Mouse (Mus musculus): ENCODE measurements around the gene Prpf38b. TPM values are rescaled to one million over a fixed set of nuclear protein-coding genes. Genes with fewer than 3 reads are reported as not detected.
"Not testable (repeated sequence)": the region's sequence is repeated elsewhere in the genome, so short reads cannot be mapped to it uniquely, and the experiment has no call there.

Gene Prpf38b
- polyA plus RNA-seq, 1 experiment from 2014 or later, result 72.6 TPM

- Histone ChIP-seq H3K4me3 (no peak overlapping the region), H3K9me3 (replicated peaks) (no peaks in the 10 kb centered on the region), H3K4me1 (no peaks in the 10 kb centered on the region), H3K27me3 (ENCODE audit: low read depth, poor library complexity, severe bottlenecking) (no peaks in the 10 kb centered on the region), H3K36me3 (no peaks in the 10 kb centered on the region), H3K27ac (no peak overlapping the region)
- 90% methylated on average over 1 of the region's 1 CpGs for WGBS
- no peak for DNase-seq (ENCODE audit: low spot score)
Observed at GRCm38 (mm10) chr3:108892080-108892479, 19.4 kb downstream of the Prpf38b start.

GRCm38 (mm10) chr3:108889908-108890307 lies 21.6 kb downstream of the Prpf38b start, which contains the start of gene Fndc7:
Fndc7 (minus strand) TSS chr3:108890008.
- Histone ChIP-seq H3K4me3 (no peak within 1 kb of the TSS), H3K27ac (no peak within 1 kb of the TSS), H3K9me3 (replicated peaks) (no peaks in the 10 kb centered on the region), H3K27me3 (ENCODE audit: low read depth, poor library complexity, severe bottlenecking) (no peaks in the 10 kb centered on the region), H3K36me3 (no peaks in the 10 kb centered on the region), H3K4me1 (no peaks in the 10 kb centered on the region)
- WGBS, result 96% methylated on average over 1 of the region's 1 CpGs
- no peak for DNase-seq (ENCODE audit: low spot score)

GRCm38 (mm10) chr3:108887618-108887975 lies 23.9 kb downstream of the Prpf38b start:
- Histone ChIP-seq H3K36me3 (no peaks in the 10 kb centered on the region), H3K27me3 (ENCODE audit: low read depth, poor library complexity, severe bottlenecking) (no peaks in the 10 kb centered on the region), H3K4me1 (no peaks in the 10 kb centered on the region), H3K4me3 (no peak overlapping the region), H3K9me3 (replicated peaks) (no peaks in the 10 kb centered on the region), H3K27ac (no peak overlapping the region)
- DNase-seq (ENCODE audit: low spot score), result no peak
- 94% methylated on average over 3 of the region's 3 CpGs for WGBS

GRCm38 (mm10) chr3:108886934-108887617 lies 24.5 kb downstream of the Prpf38b start:
- WGBS, result 74% methylated on average over 12 of the region's 12 CpGs
- DNase-seq (ENCODE audit: low spot score), result no peak
- H3K27me3 ChIP-seq (ENCODE audit: low read depth, poor library complexity, severe bottlenecking), result no peaks in the 10 kb centered on the region
- H3K36me3 ChIP-seq, result no peaks in the 10 kb centered on the region
- H3K27ac ChIP-seq, result no peak overlapping the region
- no peak overlapping the region for H3K4me3 ChIP-seq
- no peaks in the 10 kb centered on the region for H3K9me3 ChIP-seq (replicated peaks)
- no peaks in the 10 kb centered on the region for H3K4me1 ChIP-seq

- no peak for DNase-seq (ENCODE audit: low spot score)
- H3K36me3 ChIP-seq, result no peaks in the 10 kb centered on the region
- 51% methylated on average over 9 of the region's 9 CpGs for WGBS
- H3K9me3 ChIP-seq (replicated peaks), result no peaks in the 10 kb centered on the region
- no peaks in the 10 kb centered on the region for H3K27me3 ChIP-seq (ENCODE audit: low read depth, poor library complexity, severe bottlenecking)
- peaks cover 11% of the 10 kb centered on the region for H3K4me1 ChIP-seq
- no peak overlapping the region for H3K27ac ChIP-seq
- no peak overlapping the region for H3K4me3 ChIP-seq
Observed at GRCm38 (mm10) chr3:108885686-108886530, 25.6 kb downstream of the Prpf38b start.

- DNase-seq (ENCODE audit: low spot score), result no peak
- Histone ChIP-seq H3K4me1 (peaks cover 18% of the 10 kb centered on the region), H3K27ac (no peak overlapping the region), H3K27me3 (ENCODE audit: low read depth, poor library complexity, severe bottlenecking) (no peaks in the 10 kb centered on the region), H3K36me3 (no peaks in the 10 kb centered on the region), H3K4me3 (no peak overlapping the region), H3K9me3 (replicated peaks) (no peaks in the 10 kb centered on the region)
- 80% methylated on average over 8 of the region's 8 CpGs for WGBS
Observed at GRCm38 (mm10) chr3:108884706-108885289, 26.7 kb downstream of the Prpf38b start.

- no peaks in the 10 kb centered on the region for H3K9me3 ChIP-seq (replicated peaks)
- H3K27ac ChIP-seq, result no peak overlapping the region
- DNase-seq (ENCODE audit: low spot score), result no peak
- no peaks in the 10 kb centered on the region for H3K36me3 ChIP-seq
- no peaks in the 10 kb centered on the region for H3K27me3 ChIP-seq (ENCODE audit: low read depth, poor library complexity, severe bottlenecking)
- 90% methylated on average over 2 of the region's 2 CpGs for WGBS
- H3K4me3 ChIP-seq, result no peak overlapping the region
- H3K4me1 ChIP-seq, result peaks cover 18% of the 10 kb centered on the region
Observed at GRCm38 (mm10) chr3:108883067-108883466, 28.5 kb downstream of the Prpf38b start.

- peaks cover 18% of the 10 kb centered on the region for H3K4me1 ChIP-seq
- H3K27ac ChIP-seq; H3K9me3 ChIP-seq (replicated peaks); H3K4me3 ChIP-seq; DNase-seq (ENCODE audit: low spot score); H3K36me3 ChIP-seq; H3K27me3 ChIP-seq (ENCODE audit: low read depth, poor library complexity, severe bottlenecking): not testable (repeated sequence)
- 7% methylated on average over 4 of the region's 4 CpGs for WGBS
Observed at GRCm38 (mm10) chr3:108881873-108882272, 29.7 kb downstream of the Prpf38b start.

- no peaks in the 10 kb centered on the region for H3K27me3 ChIP-seq (ENCODE audit: low read depth, poor library complexity, severe bottlenecking)
- H3K4me3 ChIP-seq, result no peak overlapping the region
- H3K36me3 ChIP-seq, result no peaks in the 10 kb centered on the region
- H3K27ac ChIP-seq, result no peak overlapping the region
- H3K9me3 ChIP-seq (replicated peaks), result no peaks in the 10 kb centered on the region
- DNase-seq (ENCODE audit: low spot score), result no peak
- WGBS, result 73% methylated on average over 28 of the region's 28 CpGs
- peaks cover 18% of the 10 kb centered on the region for H3K4me1 ChIP-seq
Observed at GRCm38 (mm10) chr3:108880544-108881507, 30.7 kb downstream of the Prpf38b start.

- H3K9me3 ChIP-seq (replicated peaks), result no peaks in the 10 kb centered on the region
- no peak overlapping the region for H3K4me3 ChIP-seq
- H3K4me1 ChIP-seq, result peaks cover 18% of the 10 kb centered on the region
- no peaks in the 10 kb centered on the region for H3K27me3 ChIP-seq (ENCODE audit: low read depth, poor library complexity, severe bottlenecking)
- H3K27ac ChIP-seq, result no peak overlapping the region
- H3K36me3 ChIP-seq, result no peaks in the 10 kb centered on the region
- 70% methylated on average over 5 of the region's 5 CpGs for WGBS
- DNase-seq (ENCODE audit: low spot score), result no peak
Observed at GRCm38 (mm10) chr3:108879836-108880435, 31.6 kb downstream of the Prpf38b start.

- no peak overlapping the region for H3K27ac ChIP-seq
- WGBS, result 79% methylated on average over 2 of the region's 2 CpGs
- H3K4me3 ChIP-seq, result no peak overlapping the region
- peaks cover 18% of the 10 kb centered on the region for H3K4me1 ChIP-seq
- H3K36me3 ChIP-seq, result no peaks in the 10 kb centered on the region
- no peaks in the 10 kb centered on the region for H3K27me3 ChIP-seq (ENCODE audit: low read depth, poor library complexity, severe bottlenecking)
- no peaks in the 10 kb centered on the region for H3K9me3 ChIP-seq (replicated peaks)
- no peak for DNase-seq (ENCODE audit: low spot score)
Observed at GRCm38 (mm10) chr3:108879129-108879528, 32.4 kb downstream of the Prpf38b start.

- H3K4me1 ChIP-seq, result no peaks in the 10 kb centered on the region
Observed at GRCm38 (mm10) chr3:108870631-108871030, 40.9 kb downstream of the Prpf38b start.

More at GRCm38 (mm10) chr3:108870631-108871030, 40.9 kb downstream of the Prpf38b start:
- H3K27ac ChIP-seq, result no peak overlapping the region
- H3K4me3 ChIP-seq, result no peak overlapping the region
- no peaks in the 10 kb centered on the region for H3K27me3 ChIP-seq (ENCODE audit: low read depth, poor library complexity, severe bottlenecking)
- WGBS, result 79% methylated on average over 6 of the region's 6 CpGs
- H3K9me3 ChIP-seq (replicated peaks), result no peaks in the 10 kb centered on the region
- no peaks in the 10 kb centered on the region for H3K36me3 ChIP-seq
- DNase-seq (ENCODE audit: low spot score), result no peak
